Comparison of ENCODE assay signal across 23 mouse cellular contexts in genomic region chr7:57283186-57283585, GRCm38 (mm10).
DNase-seq lines count a peak whose midpoint lies in the region; ATAC-seq and TF ChIP-seq lines count a peak whose summit lies in the region.
"Had no signal": no experiment of that assay in that cellular context is flagged by ENCODE, and none has a peak within 500 bp of the region (broad histone marks: within the 10 kb centered on the region; RNA-seq: fewer than 3 reads in every experiment).

No protein-coding gene starts in this region.

- WGBS in lung, postnatal 0 days: 71% methylated on average over 6 of the region's 6 CpGs

- H3K9me3 ChIP-seq in lung, postnatal 0 days (ENCODE audit: low read length): no peaks in the 10 kb centered on the region
- H3K9me3 ChIP-seq: forebrain, embryonic 10.5 days; forebrain, embryonic 13.5 days; hindbrain, embryonic 10.5 days; hindbrain, embryonic 13.5 days had no signal

- intact Hi-C loops in heart, postnatal 10 days (cut with DNase I): loop anchor here (10.0 kb wide), 1 partner anchor 102 kb away; the partner anchor contains the start of gene Gabrg3

- no peak overlapping the region for H3K4me3 ChIP-seq in lung, postnatal 0 days (ENCODE audit: low read depth, low read length)
- H3K4me3 ChIP-seq: forebrain, embryonic 10.5 days; forebrain, embryonic 13.5 days; hindbrain, embryonic 10.5 days; hindbrain, embryonic 13.5 days had no signal

- H3K27ac ChIP-seq in lung, postnatal 0 days (ENCODE audit: low read length): no peak overlapping the region
- H3K27ac ChIP-seq: forebrain, embryonic 10.5 days; forebrain, embryonic 13.5 days; hindbrain, embryonic 10.5 days; hindbrain, embryonic 13.5 days had no signal

- H3K4me1 ChIP-seq in lung, postnatal 0 days (ENCODE audit: insufficient read depth, low read depth, low read length): no peaks in the 10 kb centered on the region
- H3K4me1 ChIP-seq: forebrain, embryonic 10.5 days; forebrain, embryonic 13.5 days; hindbrain, embryonic 10.5 days; hindbrain, embryonic 13.5 days had no signal

- no peaks in the 10 kb centered on the region for H3K27me3 ChIP-seq in lung, postnatal 0 days (replicated peaks; ENCODE audit: insufficient read depth, low read length)
- H3K27me3 ChIP-seq: forebrain, embryonic 13.5 days; hindbrain, embryonic 13.5 days had no signal

- no peak for TF ChIP-seq EP300 in lung, postnatal 0 days (IDR thresholded peaks at IDR 0.05)

- DNase-seq in frontal cortex, postnatal 14 days (ENCODE audit: low spot score in 2 of 2): no peak
- DNase-seq in heart, adult 11 months: peak; percentile 58
- no peak for DNase-seq in heart, postnatal 10 days
- peak; percentile 42 for DNase-seq in right cerebral cortex, adult 18-20 months
- DNase-seq in right cerebral cortex, postnatal 25 days: no peak
- DNase-seq in lung, postnatal 0 days (ENCODE audit: low spot score): no peak
- DNase-seq: adrenal gland, adult 8-10 months; adrenal gland, postnatal 25 days; cerebellum, adult 18-20 months; cerebellum, adult 9-10 months; cerebellum, postnatal 14 days; gastrocnemius, postnatal 10 days; gastrocnemius, postnatal 36 days; heart, postnatal 36 days had no signal

- ATAC-seq in frontal cortex, adult (ENCODE audit: low TSS enrichment): peak; percentile 89
- ATAC-seq in lung, postnatal 0 days: no peak
- ATAC-seq: activated CD4-positive, CD25-positive, alpha-beta regulatory T cell, adult 4 months; forebrain, embryonic 13.5 days; forebrain, embryonic 16.5 days; hindbrain, embryonic 16.5 days had no signal

- H3K9ac ChIP-seq in lung, postnatal 0 days (replicated peaks; ENCODE audit: low read depth): no peak overlapping the region
- H3K9ac ChIP-seq: forebrain, embryonic 13.5 days; hindbrain, embryonic 13.5 days had no signal

- no peak overlapping the region for H3K4me2 ChIP-seq in lung, postnatal 0 days (replicated peaks; ENCODE audit: low read depth, low read length)
- H3K4me2 ChIP-seq: forebrain, embryonic 13.5 days; heart, embryonic 11.5 days; hindbrain, embryonic 13.5 days had no signal

- no peak for TF ChIP-seq CTCF in lung, postnatal 0 days (IDR thresholded peaks at IDR 0.05)

- H3K36me3 ChIP-seq in lung, postnatal 0 days (ENCODE audit: insufficient read depth, low read length): no peaks in the 10 kb centered on the region
- H3K36me3 ChIP-seq: forebrain, embryonic 10.5 days; hindbrain, embryonic 10.5 days; hindbrain, embryonic 13.5 days had no signal

Comparison
In these comparisons a context has a peak if more than half of its experiments do, and no peak if none do; other contexts are left out.
1. DNase-seq: peak in heart, adult 11 months (single experiment) and right cerebral cortex, adult 18-20 months (single experiment); none in frontal cortex, postnatal 14 days (0 of 2), heart, postnatal 10 days (0 of 2), right cerebral cortex, postnatal 25 days (single experiment) and lung, postnatal 0 days (single experiment).